Mouse (Mus musculus) C2C12 (cell line): ENCODE measurements around the gene Gm10053. TPM values are rescaled to one million over a fixed set of nuclear protein-coding genes. Genes with fewer than 3 reads are reported as not detected.

ENCODE experiments used
- H3K27me3 ChIP-seq: one replicate; pipeline ENCODE4 v1.6.1; 2011; ENCODE audit not compliant: control insufficient read depth, insufficient read depth, insufficient read length
- H3K36me3 ChIP-seq: one replicate; pipeline ENCODE4 v1.6.1; 2011; ENCODE audit not compliant: control insufficient read depth, insufficient read depth
- H3K4me3 ChIP-seq: one replicate; pipeline ENCODE4 v1.5.1; 2011; ENCODE audit warnings: mild to moderate bottlenecking, control low read depth; ENCODE audit not compliant: poor library complexity, insufficient read depth, severe bottlenecking
- H3K79me2 ChIP-seq: one replicate; pipeline ENCODE4 v1.6.1; 2011; ENCODE audit not compliant: control insufficient read depth, insufficient read depth
- H3K79me3 ChIP-seq: one replicate; pipeline ENCODE4 v1.6.1; 2011; ENCODE audit warnings: low read depth, control low read depth
- H3ac ChIP-seq: one replicate; pipeline ENCODE3; 2011; ENCODE audit warnings: low read depth; ENCODE audit not compliant: control insufficient read depth, insufficient read length
- CEBPB ChIP-seq: IDR thresholded peaks from one replicate; pipeline ENCODE4 v1.6.1; 2011; ENCODE audit warnings: low read depth, mild to moderate bottlenecking, control low read depth, moderate library complexity
- CTCF ChIP-seq: IDR thresholded peaks from one replicate; pipeline ENCODE4 v1.5.1; 2011; ENCODE audit not compliant: control insufficient read depth, insufficient read depth, insufficient read length
- FOSL1 ChIP-seq: IDR thresholded peaks from one replicate; pipeline ENCODE4 v1.8.0; 2011; ENCODE audit warnings: mild to moderate bottlenecking, low read length; ENCODE audit not compliant: poor library complexity, insufficient read depth, severe bottlenecking
- MAX ChIP-seq: IDR thresholded peaks from one replicate; pipeline ENCODE4 v1.6.1; 2011; ENCODE audit warnings: mild to moderate bottlenecking, control low read depth
- MYOD1 ChIP-seq: IDR thresholded peaks from one replicate; pipeline ENCODE4 v1.6.1; 2011; ENCODE audit warnings: low read depth; ENCODE audit not compliant: control insufficient read depth, insufficient read length
- MYOG ChIP-seq: IDR thresholded peaks from one replicate; pipeline ENCODE4 v1.6.1; 2011; ENCODE audit not compliant: control insufficient read depth, insufficient read length; ENCODE audit errors: extremely low read depth
- USF1 ChIP-seq: IDR thresholded peaks from one replicate; pipeline ENCODE4 v1.6.1; 2011; ENCODE audit warnings: low read depth, mild to moderate bottlenecking, control low read depth, moderate library complexity
- polyA plus RNA-seq: library from polyadenylated mRNA; unstranded; fragments of >200 nt; fragmentation: generic; extraction: Trizol; gene quantifications from one replicate; pipeline ENCODE4 v1.2.1, GENCODE M21; 2012; ENCODE audit warnings: missing spikeins

The Gm10053 gene
- polyA plus RNA-seq, 1 experiment, result 207 TPM

GRCm38 (mm10) chr19:24898737-24899577 is 23.5 kb downstream of the Gm10053 start:
- Histone ChIP-seq H3K79me3 (no peaks in the 10 kb centered on the region), H3K4me3 (no peak overlapping the region), H3K36me3 (no peaks in the 10 kb centered on the region), H3K79me2 (no peaks in the 10 kb centered on the region), H3ac (no peak overlapping the region), H3K27me3 (peaks cover 50% of the 10 kb centered on the region)
- TF ChIP-seq FOSL1, result no peak
- TF ChIP-seq MYOD1, result no peak
- TF ChIP-seq USF1, result no peak
- no peak for TF ChIP-seq CTCF
- TF ChIP-seq MYOG, result no peak

GRCm38 (mm10) chr19:24899578-24900544 is 24.4 kb downstream of the Gm10053 start:
- Histone ChIP-seq H3K36me3 (no peaks in the 10 kb centered on the region), H3K79me2 (no peaks in the 10 kb centered on the region), H3ac (no peak overlapping the region), H3K4me3 (no peak overlapping the region), H3K27me3 (peaks cover 50% of the 10 kb centered on the region), H3K79me3 (no peaks in the 10 kb centered on the region)
- TF ChIP-seq MYOG (no peak), USF1 (no peak), MYOD1 (no peak), CTCF (no peak), MAX (no peak), FOSL1 (no peak), CEBPB (no peak)

- TF ChIP-seq USF1 (no peak), MYOD1 (no peak), FOSL1 (no peak), MYOG (no peak), CTCF (no peak)
- Histone ChIP-seq H3K27me3 (peaks cover 50% of the 10 kb centered on the region), H3K79me2 (no peaks in the 10 kb centered on the region)
These were observed 25.2 kb downstream of the Gm10053 start, which contains the start of gene Foxd4 for GRCm38 (mm10) chr19:24900581-24901220. TSS of gene Foxd4 (minus strand) at chr19:24901197.

DNA sequence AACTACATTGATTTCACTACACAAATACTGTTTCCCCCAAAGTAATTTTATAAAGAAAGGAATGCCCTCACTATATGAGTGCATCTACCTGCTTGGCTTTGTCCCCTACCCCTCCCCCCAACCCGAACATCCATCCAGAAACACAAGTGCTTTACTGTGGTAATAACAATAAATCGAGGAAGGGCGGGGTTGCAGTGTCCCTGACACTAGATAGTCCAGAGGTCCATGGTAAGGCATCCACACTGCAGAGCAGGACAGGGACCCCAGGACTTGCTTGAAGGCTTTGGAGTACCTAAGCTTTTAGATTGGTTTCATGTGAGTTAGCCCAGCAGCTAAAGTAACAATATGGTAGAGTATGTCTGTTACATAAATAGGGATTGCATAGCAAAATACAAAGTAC is 26.2 kb downstream of the Gm10053 start:
- no peak overlapping the region for H3ac ChIP-seq
- peaks cover 47% of the 10 kb centered on the region for H3K27me3 ChIP-seq
- no peaks in the 10 kb centered on the region for H3K36me3 ChIP-seq
- no peak for TF ChIP-seq CTCF
- TF ChIP-seq CEBPB, result no peak
- no peak for TF ChIP-seq MYOD1
- TF ChIP-seq FOSL1, result no peak
- TF ChIP-seq USF1, result no peak
- TF ChIP-seq MYOG, result no peak
- TF ChIP-seq MAX, result no peak
- H3K79me2 ChIP-seq, result no peaks in the 10 kb centered on the region
- H3K4me3 ChIP-seq, result no peak overlapping the region
- H3K79me3 ChIP-seq, result no peaks in the 10 kb centered on the region

More at GRCm38 (mm10) chr19:24900581-24901220, 25.2 kb downstream of the Gm10053 start, which contains the start of gene Foxd4:
- H3K36me3 ChIP-seq, result no peaks in the 10 kb centered on the region
- H3K4me3 ChIP-seq, result no peak within 1 kb of the TSS
- H3K79me3 ChIP-seq, result no peaks in the 10 kb centered on the region
- H3ac ChIP-seq, result no peak within 1 kb of the TSS

GRCm38 (mm10) chr19:24902256-24902655 is 26.8 kb downstream of the Gm10053 start:
- peaks cover 42% of the 10 kb centered on the region for H3K27me3 ChIP-seq

More at GRCm38 (mm10) chr19:24902256-24902655, 26.8 kb downstream of the Gm10053 start:
- H3K79me3 ChIP-seq, result no peaks in the 10 kb centered on the region
- no peaks in the 10 kb centered on the region for H3K79me2 ChIP-seq
- H3K4me3 ChIP-seq, result no peak overlapping the region
- H3K36me3 ChIP-seq, result no peaks in the 10 kb centered on the region
- TF ChIP-seq CEBPB (no peak), USF1 (no peak), MYOG (no peak), MAX (no peak), MYOD1 (no peak), FOSL1 (no peak), CTCF (no peak)
- no peak overlapping the region for H3ac ChIP-seq
